Mouse (Mus musculus) cerebellum, adult 11-12 months (tissue): ENCODE measurements at regions not wholly inside any gene's neighbourhood (a gene's known extent, or its start where the extent isn't known, plus 50 kb on each side); places are given as distances from the start of the nearest gene placed in this dataset.

Experiments used
- DNase-seq: peaks from one replicate; pipeline ENCODE4 v3.0.0; 2022

GRCm38 (mm10) chr2:74463407-74463806 lies 115.8 kb downstream of the Lnpk start:
- DNase-seq = no peak

- DNase-seq = no peak
Observed at GRCm38 (mm10) chr2:74461211-74461844, 117.9 kb downstream of the Lnpk start.

DNA sequence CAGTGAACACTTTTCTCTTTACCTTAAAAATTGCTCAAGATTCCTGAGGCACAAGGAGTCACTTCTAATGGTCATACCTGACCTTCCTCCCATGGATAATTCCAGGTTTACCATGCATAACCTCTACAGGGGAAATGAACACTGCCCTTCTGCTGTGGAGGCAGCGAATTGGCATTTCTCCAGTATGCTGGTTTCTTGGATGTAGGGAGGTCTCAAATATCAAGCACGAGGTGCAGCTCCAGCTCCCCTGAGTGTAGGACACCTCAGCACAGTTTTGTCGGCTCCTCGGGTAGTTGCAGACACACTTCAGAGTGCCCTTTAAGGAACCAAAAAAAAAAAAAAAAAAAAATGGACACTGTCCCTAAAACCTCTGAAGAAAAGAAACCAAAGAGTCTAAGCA lies 124.8 kb downstream of the Lnpk start:
- DNase-seq = no peak

DNA sequence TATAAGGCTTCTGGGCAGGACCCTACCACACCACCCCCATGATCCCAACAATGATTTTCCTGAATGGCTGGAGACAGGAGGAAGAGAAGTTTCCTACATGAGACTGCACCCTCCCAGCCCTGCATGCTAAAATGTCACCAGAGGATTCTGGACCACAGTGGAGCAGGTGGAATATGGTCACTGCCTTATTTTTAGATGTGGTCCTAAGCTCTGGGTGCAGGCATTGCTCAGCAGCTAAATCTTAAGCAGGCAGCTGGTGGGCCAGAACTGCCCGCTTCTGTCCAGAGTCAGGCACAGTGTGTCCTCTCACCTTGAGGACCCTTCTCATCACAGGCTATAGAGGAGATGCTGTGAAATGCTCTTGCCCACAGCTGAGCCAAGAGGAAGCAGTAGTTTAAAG lies 126.6 kb downstream of the Lnpk start:
- DNase-seq = no peak

DNA sequence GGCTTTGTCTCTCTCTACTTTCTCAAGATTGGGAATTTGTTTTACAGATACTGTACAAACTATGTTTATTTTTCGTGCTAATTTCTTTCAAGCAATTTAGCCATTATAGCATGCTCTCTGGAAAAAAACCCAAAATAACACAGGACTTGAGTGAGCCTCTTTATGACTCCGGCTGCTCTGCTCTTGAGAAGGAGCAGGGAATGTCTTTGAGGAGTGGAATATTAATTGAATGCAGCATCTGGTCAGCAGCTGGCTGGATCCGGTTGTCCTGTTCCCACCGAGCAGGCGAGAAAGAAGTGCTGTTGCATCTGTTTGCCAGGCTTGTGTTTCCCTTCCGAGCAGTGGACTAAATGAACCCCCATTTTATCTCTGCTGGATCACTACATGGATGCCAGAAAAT lies 127.7 kb downstream of the Lnpk start:
- DNase-seq = no peak

- no peak for DNase-seq
Observed at GRCm38 (mm10) chr2:74451038-74451437, 128.2 kb downstream of the Lnpk start.

DNA sequence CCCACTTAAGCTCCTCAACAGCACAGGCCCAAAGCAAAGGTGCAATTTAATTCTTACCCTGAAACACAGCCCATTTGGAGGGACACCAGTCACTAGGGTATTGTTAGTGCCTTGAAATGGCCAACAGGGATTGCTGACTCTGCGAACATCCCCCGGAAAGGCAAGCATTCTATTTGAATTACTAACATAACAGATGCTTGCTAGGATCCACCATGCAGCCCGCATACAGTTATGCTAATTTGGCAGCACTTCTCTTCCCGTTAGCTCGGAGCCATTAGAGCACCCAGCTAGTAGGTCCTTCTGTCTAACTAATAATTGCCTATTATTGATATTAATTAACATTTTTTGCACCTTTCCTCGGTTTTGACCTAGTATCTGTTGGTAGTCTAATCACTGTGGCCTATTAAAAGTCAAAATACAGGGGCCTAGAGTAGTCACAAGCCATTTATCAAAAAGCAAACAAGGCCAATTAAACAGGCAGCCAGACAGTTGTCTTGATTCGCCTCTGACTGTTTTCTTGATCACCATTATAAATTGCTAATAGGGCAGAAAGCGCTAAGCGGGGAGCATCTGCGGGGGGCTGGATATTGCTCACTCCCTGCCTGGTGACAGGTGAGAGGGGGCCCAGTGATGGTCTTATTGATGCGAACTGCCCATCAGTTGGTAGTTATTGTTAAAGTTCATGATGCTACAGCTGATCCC lies 129.0 kb downstream of the Lnpk start:
- no peak for DNase-seq

DNA sequence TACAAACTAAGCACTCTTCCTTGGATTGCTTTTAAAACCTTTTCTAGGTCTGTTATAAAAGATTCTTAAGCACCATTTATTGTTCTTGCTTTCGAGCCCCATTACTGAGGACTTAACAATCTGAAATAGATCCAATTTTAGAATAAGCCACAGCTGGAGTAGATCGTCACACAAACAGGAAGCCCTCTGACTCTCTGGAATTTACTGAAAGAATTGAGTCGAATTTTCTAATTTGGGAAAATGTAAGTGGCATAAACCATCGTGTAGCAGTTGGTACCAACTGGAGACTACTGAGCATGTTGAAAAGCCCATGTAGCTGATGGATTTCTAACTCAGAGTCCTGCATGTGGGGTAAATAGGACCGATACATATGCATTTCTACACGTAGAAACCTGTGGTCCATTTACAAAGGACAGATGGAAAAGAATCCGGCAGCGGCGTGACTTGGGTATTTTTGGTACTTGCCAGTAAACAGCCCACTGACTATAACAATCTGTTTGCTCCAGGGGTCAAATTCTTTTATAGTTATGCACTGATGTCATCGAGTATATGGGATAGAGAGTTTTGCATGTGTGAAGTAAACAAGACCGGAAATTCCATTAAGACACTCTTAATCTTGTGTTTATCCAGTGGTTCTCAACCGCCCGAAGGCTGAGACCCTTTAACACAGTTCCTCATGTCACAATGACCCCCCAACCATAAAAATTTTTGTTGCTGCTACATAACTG lies 143.9 kb downstream of the Lnpk start:
- DNase-seq = no peak

DNA sequence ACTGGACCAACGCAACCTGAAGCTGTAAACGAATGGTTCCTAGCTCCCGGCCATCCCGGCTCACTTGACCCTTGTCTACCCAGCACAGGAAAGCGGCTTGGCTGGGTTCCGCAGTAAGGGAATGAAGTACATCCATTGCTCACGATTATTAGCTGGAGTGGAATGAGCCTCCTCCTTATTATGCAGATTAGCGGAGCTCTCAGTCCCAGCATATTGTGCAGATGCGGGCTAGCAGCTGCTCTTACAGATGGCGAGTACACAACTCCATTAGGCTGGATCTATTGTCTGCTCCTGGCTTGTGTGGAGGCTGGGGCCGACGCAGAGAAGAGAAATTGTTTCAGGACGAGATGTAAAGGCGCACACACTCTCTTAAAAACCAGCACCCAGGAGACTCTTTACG lies 152.5 kb downstream of the Lnpk start:
- DNase-seq = no peak

DNA sequence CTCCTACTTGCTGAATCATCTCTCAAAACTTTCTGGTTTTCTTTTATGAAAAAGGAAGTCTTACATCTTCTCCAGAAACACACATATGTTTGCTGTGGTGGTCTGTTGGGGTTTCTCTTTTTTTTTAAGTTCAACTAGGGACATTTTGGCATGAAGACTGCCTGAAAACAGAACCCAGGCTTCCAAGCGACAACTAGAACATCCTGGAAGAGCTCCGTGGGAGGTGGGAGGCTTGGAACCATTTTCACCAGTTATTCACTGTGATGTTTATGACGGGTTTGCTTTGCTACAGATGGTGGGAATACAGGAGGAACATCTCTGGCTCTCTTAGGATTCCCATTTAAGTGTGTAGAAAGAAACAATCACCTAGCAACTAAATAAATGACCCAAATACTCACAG lies 154.5 kb downstream of the Lnpk start:
- no peak for DNase-seq

DNA sequence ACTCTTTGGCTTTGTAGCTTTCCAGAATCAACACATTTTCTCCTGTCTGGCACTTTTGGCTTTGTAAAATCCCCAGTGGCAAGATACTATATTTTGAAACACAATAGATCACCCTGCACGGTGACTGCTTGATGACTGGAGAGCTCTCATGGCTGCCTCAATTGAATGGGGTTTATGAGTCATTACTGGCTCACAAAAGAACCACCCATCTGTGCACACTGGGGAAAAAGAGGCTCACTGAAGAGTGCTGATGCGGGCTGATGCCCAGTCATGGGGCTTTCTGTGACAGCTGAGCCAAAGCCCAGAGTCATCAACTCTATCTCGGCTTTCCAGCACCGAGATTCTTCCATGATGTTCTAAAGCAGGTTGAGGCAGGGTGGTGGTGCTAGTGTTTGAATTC lies 163.1 kb downstream of the Lnpk start:
- no peak for DNase-seq

DNA sequence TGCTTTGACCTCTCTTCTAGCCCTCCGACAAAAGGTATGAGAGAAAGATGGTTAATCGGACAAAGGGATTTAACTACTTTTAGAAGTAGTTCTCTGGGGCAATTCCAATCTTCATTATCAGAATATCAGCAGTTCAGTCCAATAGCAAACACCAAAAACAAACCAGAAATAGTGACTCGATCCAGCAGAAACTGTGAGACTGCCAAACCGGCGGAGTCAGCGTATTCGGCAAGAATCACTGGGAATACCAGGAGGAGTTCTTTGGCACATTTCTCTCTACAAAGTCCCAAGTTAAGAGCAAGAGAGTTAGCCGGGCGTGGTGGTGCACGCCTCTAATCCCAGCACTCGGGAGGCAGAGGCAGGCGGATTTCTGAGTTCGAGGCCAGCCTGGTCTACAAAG lies 164.5 kb downstream of the Lnpk start:
- DNase-seq = no peak

GRCm38 (mm10) chr2:74409856-74410404 lies 169.3 kb downstream of the Lnpk start:
- no peak for DNase-seq

- DNase-seq = no peak
Observed at GRCm38 (mm10) chr2:74404493-74404892, 174.7 kb downstream of the Lnpk start.

DNA sequence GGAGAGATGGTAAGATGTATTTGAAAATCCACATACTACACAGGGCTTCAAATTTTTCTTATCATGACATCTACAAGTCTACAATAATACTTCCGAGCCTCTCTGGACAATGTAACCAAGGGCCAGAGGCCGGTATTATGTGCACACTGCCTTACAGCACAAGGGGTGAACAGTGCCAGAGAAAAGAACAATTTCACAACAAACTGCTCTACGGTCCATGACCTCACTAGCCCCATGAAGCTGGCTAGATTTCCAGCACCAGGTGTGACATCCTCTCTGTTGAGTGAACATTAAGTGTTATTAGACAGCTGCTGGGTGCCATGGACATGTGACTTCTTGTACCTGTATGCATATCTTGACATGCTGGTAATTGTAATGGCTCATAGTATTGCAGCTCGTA lies 188.2 kb downstream of the Lnpk start:
- no peak for DNase-seq

DNA sequence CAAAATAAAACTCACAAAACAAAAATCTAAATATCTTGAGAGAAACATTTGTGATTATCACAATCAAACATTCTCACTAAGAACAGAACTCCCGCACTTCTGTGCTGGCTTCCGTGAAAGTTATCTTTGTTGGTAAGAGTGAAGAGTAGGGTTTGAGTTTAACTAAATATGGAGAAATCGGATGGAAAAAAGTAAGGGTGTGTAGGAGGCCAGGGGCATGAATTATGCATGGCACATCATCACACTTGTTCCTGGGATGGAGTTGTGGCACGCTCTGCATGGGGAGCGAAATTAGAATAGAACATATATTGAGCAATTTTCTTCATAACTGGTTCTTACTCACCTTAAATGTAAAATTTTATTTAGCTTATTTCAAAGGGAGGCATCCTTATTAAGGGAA lies 191.2 kb downstream of the Lnpk start:
- no peak for DNase-seq

DNA sequence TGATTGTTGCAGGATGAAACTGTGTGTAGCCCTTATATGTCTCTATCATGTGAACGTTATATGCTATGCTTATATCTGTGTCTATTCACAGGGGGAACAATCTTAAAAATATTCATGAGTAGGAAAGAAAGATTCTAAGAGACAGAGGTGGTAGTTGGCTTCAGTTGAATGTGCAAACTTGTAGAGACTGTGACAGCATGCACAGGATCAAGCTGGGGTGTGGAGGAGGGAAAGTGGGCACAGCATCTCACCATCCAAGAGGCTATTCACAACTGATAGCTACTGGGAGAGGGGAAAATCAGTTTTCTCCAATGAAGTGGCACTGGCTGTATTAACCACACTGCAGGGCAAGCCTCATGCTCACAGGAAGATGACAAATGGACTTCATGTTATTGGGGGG lies 194.3 kb downstream of the Lnpk start:
- no peak for DNase-seq

DNA sequence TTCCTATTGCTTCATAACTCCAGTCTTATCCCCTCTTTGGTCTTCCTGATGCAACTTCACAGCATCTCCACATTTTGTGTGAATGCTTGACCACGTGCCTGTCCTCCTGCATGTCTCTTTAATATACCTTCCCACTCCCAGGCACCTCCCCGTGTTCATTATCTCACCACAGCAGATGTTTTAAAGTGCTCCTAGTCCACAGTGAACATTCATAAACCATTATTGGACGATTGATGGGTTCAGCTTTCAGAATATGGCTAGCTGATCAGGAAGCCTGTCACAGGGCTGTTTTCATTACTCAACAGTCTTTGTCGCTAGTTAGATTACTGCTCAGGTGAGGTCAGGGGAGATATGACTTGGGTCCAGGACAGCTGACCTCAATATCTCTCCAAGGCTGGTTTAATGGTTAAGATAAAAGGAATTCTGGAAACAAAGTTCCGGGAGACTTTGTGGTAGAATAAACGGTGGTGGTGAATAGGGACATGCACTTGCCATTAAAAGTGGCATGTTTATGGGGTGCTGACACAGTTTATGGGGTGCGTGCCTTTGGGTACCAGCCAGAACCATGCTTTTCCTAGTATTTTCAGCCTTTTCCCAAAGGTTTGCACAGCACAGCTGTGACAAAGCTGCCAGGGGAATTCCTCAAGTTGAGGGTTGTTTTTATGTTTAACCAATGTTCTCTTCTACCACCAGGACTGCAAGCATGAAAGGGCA lies 198.5 kb downstream of the Lnpk start:
- no peak for DNase-seq

DNA sequence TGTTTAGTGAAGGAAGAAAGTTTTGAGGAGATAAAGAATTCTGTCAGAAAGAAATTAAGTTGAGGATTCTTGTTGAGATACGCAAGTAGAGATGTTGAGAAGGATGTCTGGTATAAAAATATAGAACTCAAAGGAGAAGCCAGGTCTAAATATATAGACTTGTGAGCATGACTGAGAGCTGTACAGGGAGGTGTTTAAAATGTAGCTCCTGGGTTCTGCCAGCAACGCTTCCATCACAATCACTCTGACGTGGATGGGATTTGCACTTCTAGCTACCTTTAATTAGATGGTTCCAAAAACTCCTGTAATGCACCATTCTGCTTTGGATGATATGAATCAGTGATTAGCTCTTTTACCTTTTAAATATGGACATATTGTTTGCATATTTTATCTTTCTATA lies 200.5 kb downstream of the Lnpk start:
- DNase-seq = no peak

- DNase-seq = no peak
Observed at GRCm38 (mm10) chr2:74373938-74374337, 205.3 kb downstream of the Lnpk start.

DNA sequence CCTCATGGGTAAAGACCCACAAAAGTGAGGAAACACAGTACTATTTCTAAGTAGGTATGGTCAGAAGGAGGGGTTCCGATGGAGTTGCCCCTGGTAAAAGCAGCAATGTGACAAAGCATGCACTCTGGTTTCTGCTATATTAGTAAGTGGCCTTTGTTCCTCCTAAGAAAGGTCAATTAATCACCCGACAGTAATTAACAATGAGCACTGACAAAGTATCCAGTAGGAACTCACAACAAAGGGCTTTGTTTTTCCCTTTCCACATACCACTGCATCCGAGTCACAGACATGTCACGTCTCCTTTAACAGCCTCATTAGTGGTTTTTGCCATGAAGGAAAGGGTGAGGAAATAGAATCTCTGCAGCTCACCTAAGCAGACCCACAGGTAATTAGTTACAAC lies 206.2 kb downstream of the Lnpk start:
- DNase-seq = no peak

DNA sequence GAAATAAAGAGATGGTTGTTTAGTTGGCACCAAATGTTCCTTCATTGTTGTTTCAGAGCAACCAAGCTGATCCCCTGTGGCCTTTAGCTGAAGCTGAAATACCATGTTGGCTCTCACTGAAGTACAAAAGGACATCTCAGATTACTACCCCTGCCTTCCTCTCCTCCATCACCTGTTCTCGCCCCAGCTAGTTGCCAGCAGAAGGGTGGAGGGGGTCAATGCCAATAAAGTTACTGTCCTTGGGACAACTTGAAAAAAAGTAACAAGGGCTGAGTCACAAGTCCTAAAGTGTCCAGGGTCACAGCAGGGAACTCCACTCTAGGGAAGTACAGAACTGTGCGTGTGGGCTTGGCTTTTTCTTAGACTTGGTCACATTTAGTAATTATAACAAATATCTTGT lies 216.0 kb downstream of the Lnpk start:
- no peak for DNase-seq

GRCm38 (mm10) chr2:74354591-74354990 lies 224.6 kb downstream of the Lnpk start:
- no peak for DNase-seq
